Mouse (Mus musculus) neural tube, embryonic 15.5 days (tissue): ENCODE measurements around the gene Zfp462. TPM values are rescaled to one million over a fixed set of nuclear protein-coding genes. Genes with fewer than 3 reads are reported as not detected.
"Not testable (repeated sequence)": the region's sequence is repeated elsewhere in the genome, so short reads cannot be mapped to it uniquely, and the experiment has no call there.

ENCODE experiments used
- ATAC-seq: fragments of 200-750 bp; cut with Nextera tagmentation; 2 replicates; pipeline ENCODE4 v1.8.0; 2017; ENCODE audit warnings: mild to moderate bottlenecking, moderate TSS enrichment, moderate library complexity; ENCODE audit not compliant: low FRiP score
- H3K27ac ChIP-seq: fragments of 300-500 bp; sonication (generic); replicated peaks from 2 replicates; pipeline ENCODE4 v1.5.1; 2015; ENCODE audit warnings: mild to moderate bottlenecking, inconsistent platforms
- H3K27me3 ChIP-seq: fragments of 300-500 bp; sonication (generic); replicated peaks from 2 replicates; pipeline ENCODE4 v1.6.1; 2015; ENCODE audit warnings: inconsistent platforms
- H3K36me3 ChIP-seq: fragments of 300-500 bp; sonication (generic); 2 replicates; pipeline ENCODE4 v1.6.1; 2015; ENCODE audit warnings: inconsistent platforms
- H3K4me1 ChIP-seq: fragments of 300-500 bp; sonication (generic); 2 replicates; pipeline ENCODE4 v1.6.1; 2015; ENCODE audit warnings: inconsistent platforms
- H3K4me2 ChIP-seq: fragments of 300-500 bp; sonication (generic); 2 replicates; pipeline ENCODE4 v1.6.1; 2015; ENCODE audit warnings: inconsistent platforms, mild to moderate bottlenecking, moderate library complexity
- H3K4me3 ChIP-seq: fragments of 300-500 bp; sonication (generic); replicated peaks from 2 replicates; pipeline ENCODE4 v1.5.1; 2015; ENCODE audit warnings: mild to moderate bottlenecking, inconsistent platforms
- H3K9ac ChIP-seq: fragments of 300-500 bp; sonication (generic); replicated peaks from 2 replicates; pipeline ENCODE4 v1.6.1; 2015; ENCODE audit warnings: mild to moderate bottlenecking, inconsistent platforms
- H3K9me3 ChIP-seq: fragments of 300-500 bp; sonication (generic); replicated peaks from 2 replicates; pipeline ENCODE4 v1.6.1; 2016; ENCODE audit warnings: inconsistent platforms
- WGBS: fragments of 180-500 bp; shearing (Covaris S2); methylation state at CpG from one replicate; pipeline ENCODE4 v1.1.7; 2015; ENCODE audit warnings: mixed read lengths; 5-methylcytosine and 5-hydroxymethylcytosine counted together
- polyA plus RNA-seq: library from polyadenylated mRNA; unstranded; fragments of >200 nt; fragmentation: Nextera tagmentation; extraction: Ambion mirVana; gene quantifications from 2 replicates; pipeline ENCODE4 v1.2.1, GENCODE M21; 2015

The Zfp462 gene
- polyA plus RNA-seq, 1 experiment from 2014 or later: 8.2 TPM

GRCm38 (mm10) chr4:54972827-54973560 is 28.1 kb downstream of the Zfp462 start:
- no peak overlapping the region for H3K4me2 ChIP-seq
- no peak for ATAC-seq
- H3K27me3 ChIP-seq: no peaks in the 10 kb centered on the region
- H3K9me3 ChIP-seq: no peaks in the 10 kb centered on the region
- H3K4me3 ChIP-seq: no peak overlapping the region
- no peaks in the 10 kb centered on the region for H3K36me3 ChIP-seq
- peaks cover 27% of the 10 kb centered on the region for H3K4me1 ChIP-seq
- no peak overlapping the region for H3K9ac ChIP-seq
- 67% methylated on average over 8 of the region's 8 CpGs for WGBS
- no peak overlapping the region for H3K27ac ChIP-seq

- Histone ChIP-seq H3K27me3 (no peaks in the 10 kb centered on the region), H3K4me2 (no peak overlapping the region), H3K9ac (no peak overlapping the region), H3K4me1 (peaks cover 25% of the 10 kb centered on the region), H3K36me3 (peaks cover 6% of the 10 kb centered on the region), H3K4me3 (no peak overlapping the region), H3K9me3 (no peaks in the 10 kb centered on the region), H3K27ac (no peak overlapping the region)
- ATAC-seq: no peak
- WGBS: 86% methylated on average over 13 of the region's 13 CpGs
Measured at GRCm38 (mm10) chr4:54979771-54980472, 35.1 kb downstream of the Zfp462 start.

GRCm38 (mm10) chr4:54984502-54984901 is 39.7 kb downstream of the Zfp462 start:
- H3K4me2 ChIP-seq: no peak overlapping the region
- H3K9ac ChIP-seq: no peak overlapping the region
- ATAC-seq: no peak
- H3K27me3 ChIP-seq: no peaks in the 10 kb centered on the region
- peaks cover 6% of the 10 kb centered on the region for H3K36me3 ChIP-seq
- H3K4me3 ChIP-seq: no peak overlapping the region
- no peak overlapping the region for H3K27ac ChIP-seq
- no peaks in the 10 kb centered on the region for H3K9me3 ChIP-seq
- H3K4me1 ChIP-seq: 0 out of 2 replicates have a peak, but pooled peaks cover 14% of the 10 kb centered on the region
- WGBS: 90% methylated on average over 2 of the region's 2 CpGs

- H3K36me3 ChIP-seq: no peaks in the 10 kb centered on the region
- no peak overlapping the region for H3K4me3 ChIP-seq
- 0 out of 2 replicates have a peak, but pooled peaks cover 2% of the 10 kb centered on the region for H3K4me1 ChIP-seq
- no peak overlapping the region for H3K9ac ChIP-seq
- no peak for ATAC-seq
- whole genome bisulfite sequencing: 80% methylated on average over 4 of the region's 4 CpGs
- H3K27ac ChIP-seq: no peak overlapping the region
- H3K27me3 ChIP-seq: no peaks in the 10 kb centered on the region
- H3K4me2 ChIP-seq: no peak overlapping the region
- no peaks in the 10 kb centered on the region for H3K9me3 ChIP-seq
Measured at GRCm38 (mm10) chr4:54986671-54987070, 41.8 kb downstream of the Zfp462 start.

GRCm38 (mm10) chr4:54987256-54987655 is 42.4 kb downstream of the Zfp462 start:
- WGBS: 27% methylated on average over 3 of the region's 3 CpGs
- H3K27ac ChIP-seq: no peak overlapping the region
- H3K4me2 ChIP-seq: no peak overlapping the region
- 0 out of 2 replicates have a peak, but pooled peaks cover 2% of the 10 kb centered on the region for H3K4me1 ChIP-seq
- H3K36me3 ChIP-seq: no peaks in the 10 kb centered on the region
- no peaks in the 10 kb centered on the region for H3K27me3 ChIP-seq
- no peak for ATAC-seq
- no peak overlapping the region for H3K4me3 ChIP-seq
- H3K9ac ChIP-seq: no peak overlapping the region
- no peaks in the 10 kb centered on the region for H3K9me3 ChIP-seq

- Histone ChIP-seq H3K9me3 (no peaks in the 10 kb centered on the region), H3K36me3 (no peaks in the 10 kb centered on the region), H3K27me3 (no peaks in the 10 kb centered on the region), H3K4me3 (no peak overlapping the region), H3K4me2 (no peak overlapping the region), H3K9ac (no peak overlapping the region), H3K4me1 (0 out of 2 replicates have a peak, but pooled peaks cover 2% of the 10 kb centered on the region), H3K27ac (no peak overlapping the region)
- ATAC-seq: no peak
- WGBS: 100% methylated on average over 1 of the region's 1 CpGs
Measured at GRCm38 (mm10) chr4:54987926-54988325, 43.1 kb downstream of the Zfp462 start.

GRCm38 (mm10) chr4:54991973-54992372 is 47.1 kb downstream of the Zfp462 start:
- H3K4me2 ChIP-seq: no peak overlapping the region
- no peaks in the 10 kb centered on the region for H3K9me3 ChIP-seq
- ATAC-seq: no peak
- 51% methylated on average over 5 of the region's 5 CpGs for WGBS
- 0 out of 2 replicates have a peak, but pooled peaks cover 2% of the 10 kb centered on the region for H3K4me1 ChIP-seq
- H3K4me3 ChIP-seq: no peak overlapping the region
- no peak overlapping the region for H3K27ac ChIP-seq
- no peak overlapping the region for H3K9ac ChIP-seq
- H3K36me3 ChIP-seq: 0 out of 2 replicates have a peak, but pooled peaks cover 2% of the 10 kb centered on the region
- no peaks in the 10 kb centered on the region for H3K27me3 ChIP-seq

GRCm38 (mm10) chr4:54993001-54993400 is 48.2 kb downstream of the Zfp462 start:
- H3K9ac ChIP-seq, H3K27ac ChIP-seq, H3K4me2 ChIP-seq, H3K4me1 ChIP-seq, H3K9me3 ChIP-seq, ATAC-seq, H3K36me3 ChIP-seq, H3K4me3 ChIP-seq, H3K27me3 ChIP-seq: not testable (repeated sequence)

GRCm38 (mm10) chr4:54995258-54995657 is 50.4 kb downstream of the Zfp462 start:
- Histone ChIP-seq H3K36me3 (0 out of 2 replicates have a peak, but pooled peaks cover 2% of the 10 kb centered on the region), H3K4me1 (no peaks in the 10 kb centered on the region), H3K4me2 (no peak overlapping the region), H3K4me3 (no peak overlapping the region), H3K27me3 (no peaks in the 10 kb centered on the region), H3K27ac (no peak overlapping the region), H3K9me3 (no peaks in the 10 kb centered on the region), H3K9ac (no peak overlapping the region)
- no peak for ATAC-seq
- whole genome bisulfite sequencing: 78% methylated on average over 1 of the region's 1 CpGs

- H3K9ac ChIP-seq: no peak overlapping the region
Measured at GRCm38 (mm10) chr4:54996064-54996463, 51.2 kb downstream of the Zfp462 start.

GRCm38 (mm10) chr4:54998146-54998841 is 53.4 kb downstream of the Zfp462 start:
- no peak overlapping the region; the same call in 1 of the 2 replicates for H3K27ac ChIP-seq
- no peaks in the 10 kb centered on the region for H3K9me3 ChIP-seq
- no peaks in the 10 kb centered on the region for H3K27me3 ChIP-seq
- ATAC-seq: peak; percentile 39; the same call in 1 of the 2 replicates
- H3K36me3 ChIP-seq: 0 out of 2 replicates have a peak, but pooled peaks cover 2% of the 10 kb centered on the region
- peaks cover 7% of the 10 kb centered on the region; the same call in 1 of the 2 replicates for H3K4me1 ChIP-seq
- WGBS: 74% methylated on average over 9 of the region's 9 CpGs
- no peak overlapping the region for H3K9ac ChIP-seq
- no peak overlapping the region for H3K4me2 ChIP-seq
- H3K4me3 ChIP-seq: no peak overlapping the region

More at GRCm38 (mm10) chr4:54996064-54996463, 51.2 kb downstream of the Zfp462 start:
- H3K36me3 ChIP-seq: 0 out of 2 replicates have a peak, but pooled peaks cover 2% of the 10 kb centered on the region
- WGBS: 99% methylated on average over 2 of the region's 2 CpGs
- no peak overlapping the region for H3K4me2 ChIP-seq
- no peaks in the 10 kb centered on the region for H3K27me3 ChIP-seq
- no peak for ATAC-seq
- no peak overlapping the region for H3K27ac ChIP-seq
- H3K4me1 ChIP-seq: peaks cover 4% of the 10 kb centered on the region; the same call in 1 of the 2 replicates
- no peak overlapping the region for H3K4me3 ChIP-seq
- no peaks in the 10 kb centered on the region for H3K9me3 ChIP-seq
